Mouse (Mus musculus) T-cell, adult 2 months (primary cell): ENCODE data around the gene P2ry6.

ENCODE experiments used
- DNase-seq: peaks from one replicate; pipeline ENCODE4 v3.0.0; 2022; ENCODE audit warnings: low spot score

P2ry6 gene

GRCm38 (mm10) chr7:100941169-100941568, 33.3 kb downstream of the P2ry6 start:
- DNase-seq, result no peak

GRCm38 (mm10) chr7:100938106-100938505, 36.3 kb downstream of the P2ry6 start:
- DNase-seq, result no peak

- no peak for DNase-seq
Observed at GRCm38 (mm10) chr7:100937481-100937880, 37.0 kb downstream of the P2ry6 start.

- no peak for DNase-seq
Observed at GRCm38 (mm10) chr7:100933520-100933919, 40.9 kb downstream of the P2ry6 start.

GRCm38 (mm10) chr7:100932481-100933007, 41.9 kb downstream of the P2ry6 start:
- DNase-seq, result peak; percentile 82

GRCm38 (mm10) chr7:100931926-100932480, 42.4 kb downstream of the P2ry6 start, which contains the start of gene Arhgef17:
Gene Arhgef17, minus strand, starts transcription at chr7:100932107.
- DNase-seq, result no peak

- no peak for DNase-seq
Observed at GRCm38 (mm10) chr7:100931316-100931925, 43.0 kb downstream of the P2ry6 start.

- DNase-seq, result no peak
Observed at GRCm38 (mm10) chr7:100930619-100931315, 43.7 kb downstream of the P2ry6 start.

- DNase-seq, result no peak
Observed at GRCm38 (mm10) chr7:100929639-100930303, 44.7 kb downstream of the P2ry6 start.

- no peak for DNase-seq
Observed at GRCm38 (mm10) chr7:100928456-100928855, 46.0 kb downstream of the P2ry6 start.

- no peak for DNase-seq
Observed at GRCm38 (mm10) chr7:100927287-100928000, 47.0 kb downstream of the P2ry6 start.

- DNase-seq, result no peak
Observed at GRCm38 (mm10) chr7:100926311-100926923, 48.0 kb downstream of the P2ry6 start.

GRCm38 (mm10) chr7:100924674-100925445, 49.6 kb downstream of the P2ry6 start:
- DNase-seq, result no peak

- no peak for DNase-seq
Observed at GRCm38 (mm10) chr7:100924200-100924599, 50.2 kb downstream of the P2ry6 start.

- DNase-seq, result no peak
Observed at GRCm38 (mm10) chr7:100922907-100923306, 51.5 kb downstream of the P2ry6 start.

- no peak for DNase-seq
Observed at GRCm38 (mm10) chr7:100921289-100921688, 53.2 kb downstream of the P2ry6 start.

GRCm38 (mm10) chr7:100919809-100920107, 54.7 kb downstream of the P2ry6 start:
- DNase-seq, result no peak

- no peak for DNase-seq
Observed at GRCm38 (mm10) chr7:100919006-100919808, 55.2 kb downstream of the P2ry6 start.

GRCm38 (mm10) chr7:100918176-100918575, 56.3 kb downstream of the P2ry6 start:
- DNase-seq, result no peak

- DNase-seq, result no peak
Observed at GRCm38 (mm10) chr7:100917751-100918150, 56.7 kb downstream of the P2ry6 start.
